Mouse (Mus musculus) heart, postnatal 0 days (tissue): ENCODE results near the gene Doc2a.

Experiments used
- CTCF ChIP-seq: IDR thresholded peaks from 2 replicates; pipeline ENCODE4 v1.5.1; 2016; ENCODE audit warnings: antibody characterized with exemption, control low read depth, low read depth
- EP300 ChIP-seq: IDR thresholded peaks from 2 replicates; pipeline ENCODE4 v1.6.1; 2016; ENCODE audit warnings: antibody characterized with exemption, low read depth

- TF ChIP-seq CTCF (no peak), EP300 (no peak)
Measured at GRCm38 (mm10) chr7:126855641-126856040, 8.4 kb downstream of the Doc2a start.
